Mouse (Mus musculus) ovary, postnatal 36 days (tissue): ENCODE results near the gene Fastkd5.

Experiments used
- DNase-seq: peaks from one replicate; pipeline ENCODE4 v3.0.0; 2022; ENCODE audit warnings: low spot score, mixed read lengths

The Fastkd5 gene

GRCm38 (mm10) chr2:130634006-130634738 lies 4.3 kb upstream of the Fastkd5 start:
- no peak for DNase-seq

- DNase-seq, result no peak
These were observed 3.3 kb upstream of the Fastkd5 start for GRCm38 (mm10) chr2:130632887-130633675.

- no peak for DNase-seq
These were observed 2.6 kb upstream of the Fastkd5 start for GRCm38 (mm10) chr2:130632416-130632815.

DNA sequence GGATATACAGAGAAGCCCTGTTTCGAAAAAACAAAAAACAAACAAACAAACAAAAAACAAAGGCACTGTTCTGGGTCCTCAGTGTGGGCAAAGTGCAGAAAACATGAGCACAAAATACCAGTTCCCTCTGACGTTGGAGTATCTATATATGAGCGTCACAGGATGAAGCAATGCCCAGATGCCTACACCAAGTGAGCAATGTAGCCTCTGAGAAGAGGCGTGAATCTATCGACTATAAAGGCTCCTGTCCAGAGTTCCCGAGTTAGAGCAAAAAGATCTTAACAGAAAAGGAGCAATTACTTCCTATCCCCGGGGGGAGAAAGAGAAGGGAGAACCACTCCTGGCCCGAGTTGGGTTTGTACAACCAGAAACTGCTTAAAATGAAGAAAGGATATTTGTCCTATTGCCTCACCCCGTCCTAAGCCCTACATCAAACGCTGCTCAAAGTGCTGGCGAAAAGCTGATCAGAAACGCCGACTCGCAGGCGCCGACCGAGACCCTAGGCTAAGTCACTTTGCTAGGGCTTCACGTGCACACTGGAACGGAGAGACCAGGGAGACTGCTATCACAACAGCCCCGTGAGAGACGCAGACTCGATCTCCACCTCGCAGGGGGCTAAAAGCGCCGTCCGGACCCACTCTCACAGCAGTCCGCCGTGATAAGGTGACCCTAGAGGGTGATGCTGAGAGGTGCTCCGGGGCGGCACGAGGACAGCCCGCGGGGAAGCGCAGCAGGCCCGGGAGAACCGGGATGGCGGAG lies 568 bp downstream of the Fastkd5 start:
- DNase-seq, result no peak

GRCm38 (mm10) chr2:130628424-130628823 lies 1.4 kb downstream of the Fastkd5 start:
- no peak for DNase-seq

- DNase-seq, result no peak
These were observed 10.9 kb downstream of the Fastkd5 start for GRCm38 (mm10) chr2:130618972-130619371.

DNA sequence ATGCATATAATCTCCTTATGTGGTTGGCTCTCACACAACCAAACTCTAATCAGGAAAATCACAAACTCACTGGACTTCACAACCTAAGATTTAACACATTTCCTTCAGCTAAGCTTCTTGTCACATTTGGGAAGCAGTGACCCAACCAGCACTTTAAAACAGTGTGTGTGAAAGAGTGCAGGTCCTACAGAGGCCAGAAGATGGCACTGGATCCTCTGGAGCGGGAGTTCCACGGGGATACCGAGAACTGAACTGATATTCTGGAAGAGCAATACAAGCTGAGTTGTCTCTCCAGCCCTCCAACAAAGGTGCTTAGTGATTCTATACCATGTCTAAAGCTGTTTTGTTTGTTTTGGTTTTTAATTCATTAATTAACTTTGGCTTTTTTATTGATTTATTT lies 16.7 kb downstream of the Fastkd5 start:
- DNase-seq, result no peak

DNA sequence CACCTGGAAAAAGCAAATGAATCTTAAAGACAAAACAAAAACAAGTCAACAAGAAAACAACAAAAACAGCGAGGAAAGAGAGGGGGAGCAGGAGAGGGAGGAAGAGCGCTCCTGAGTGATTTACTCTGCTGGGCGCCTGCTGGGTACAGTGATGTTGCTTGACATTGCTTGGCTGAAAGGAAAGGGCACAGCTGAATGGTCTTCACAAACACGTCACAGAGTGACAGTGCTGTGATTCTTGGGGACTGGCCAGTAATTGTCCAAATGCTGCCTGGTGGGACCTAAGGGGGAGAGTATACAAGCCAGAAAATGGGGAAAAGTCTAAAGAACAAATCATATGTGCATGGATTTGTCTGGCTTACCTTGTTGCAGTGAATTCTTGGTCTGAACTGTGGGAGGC lies 27.6 kb downstream of the Fastkd5 start:
- no peak for DNase-seq

DNA sequence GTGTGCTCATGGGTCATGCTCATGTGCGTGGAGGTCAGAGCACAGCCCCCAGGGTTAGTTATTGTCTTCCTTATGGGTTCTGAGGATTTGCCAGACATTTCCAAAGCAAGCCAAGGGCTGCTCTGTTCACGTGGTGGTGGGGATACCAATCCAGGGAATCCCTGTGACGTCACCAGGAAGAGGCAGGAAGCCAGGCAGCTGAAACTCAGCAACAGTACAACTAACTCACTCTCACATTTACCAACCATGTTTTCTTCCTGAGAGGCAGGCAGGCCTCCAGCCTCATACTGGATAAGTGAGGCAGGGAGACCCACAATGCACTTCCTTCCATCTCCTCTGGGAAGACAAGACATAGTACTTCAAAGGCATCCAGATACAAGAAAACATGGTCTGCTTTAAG lies 31.4 kb downstream of the Fastkd5 start:
- no peak for DNase-seq

DNA sequence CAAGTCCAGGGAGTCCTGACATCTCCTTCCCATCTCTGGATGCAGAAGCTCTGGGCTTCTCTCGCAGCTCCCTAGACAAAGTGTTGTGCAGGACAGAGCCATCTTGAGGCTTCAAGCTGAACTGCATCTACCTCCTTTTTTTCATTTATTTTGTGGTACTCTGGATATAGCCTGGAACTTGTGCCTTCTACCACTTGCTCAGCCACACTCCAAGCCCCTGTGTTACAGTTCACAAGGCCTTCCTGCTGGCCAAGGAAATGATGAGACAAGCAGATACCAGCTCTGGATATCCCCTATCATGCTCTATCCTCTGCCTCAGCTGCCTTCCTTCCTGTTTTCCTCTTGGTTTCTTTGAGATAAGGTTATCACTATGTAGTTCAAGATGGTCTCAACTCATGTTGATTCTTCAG lies 32.2 kb downstream of the Fastkd5 start:
- no peak for DNase-seq

- no peak for DNase-seq
These were observed 34.2 kb downstream of the Fastkd5 start for GRCm38 (mm10) chr2:130595596-130595995.

- DNase-seq, result no peak
These were observed 38.8 kb downstream of the Fastkd5 start for GRCm38 (mm10) chr2:130591016-130591415.

DNA sequence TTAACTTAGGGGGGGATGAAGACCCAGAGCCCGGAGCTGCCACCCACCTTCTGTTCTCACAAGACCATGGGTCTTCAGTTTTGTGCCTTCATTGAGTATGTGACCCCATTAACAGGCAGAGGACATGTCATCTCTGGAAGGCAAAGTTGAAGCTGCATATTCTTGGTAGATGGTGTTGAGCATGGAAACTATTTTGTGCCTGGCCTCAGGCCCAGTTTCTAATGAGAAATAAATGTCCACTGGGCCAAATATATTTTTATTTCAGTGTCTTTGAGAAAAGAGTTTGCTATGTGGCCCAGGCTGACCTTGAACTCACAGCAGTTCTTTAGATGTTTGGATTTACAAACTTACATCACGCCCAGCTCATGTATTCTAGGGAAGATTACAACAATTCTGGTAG lies 40.1 kb downstream of the Fastkd5 start:
- DNase-seq, result no peak

GRCm38 (mm10) chr2:130589157-130589556 lies 40.7 kb downstream of the Fastkd5 start:
- no peak for DNase-seq

- DNase-seq, result no peak
These were observed 41.5 kb downstream of the Fastkd5 start for GRCm38 (mm10) chr2:130588373-130588772.

GRCm38 (mm10) chr2:130586016-130586415 lies 43.8 kb downstream of the Fastkd5 start:
- no peak for DNase-seq

- no peak for DNase-seq
These were observed 45.8 kb downstream of the Fastkd5 start for GRCm38 (mm10) chr2:130583902-130584560.

DNA sequence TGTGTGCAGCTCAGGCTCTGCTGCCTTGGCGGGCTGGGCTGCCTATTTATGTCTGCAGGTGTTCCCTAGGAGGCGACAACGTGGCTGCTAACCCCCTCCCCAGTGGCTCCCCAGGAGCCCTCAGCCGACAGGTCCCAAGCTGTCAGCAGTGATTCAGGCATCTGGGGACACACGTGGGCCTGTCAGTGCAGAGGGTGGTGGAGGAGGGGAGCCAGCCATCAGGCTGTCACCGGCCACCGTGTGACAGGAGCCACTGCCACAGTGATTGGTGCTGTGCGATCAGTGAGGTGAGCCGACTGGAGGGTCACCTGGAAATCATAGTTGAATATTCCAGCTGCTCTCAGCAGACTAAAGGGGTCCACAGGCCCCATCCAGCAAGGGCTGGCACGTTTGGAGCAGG lies 47.3 kb downstream of the Fastkd5 start, which contains the start of gene Avp:
Gene Avp (minus strand): TSS at position 3 of the 400 bp plus-strand sequence.
- no peak for DNase-seq

- no peak for DNase-seq
These were observed 48.6 kb downstream of the Fastkd5 start for GRCm38 (mm10) chr2:130581201-130581600.

- no peak for DNase-seq
These were observed 50.0 kb downstream of the Fastkd5 start for GRCm38 (mm10) chr2:130579791-130580190.

- peak; percentile 55 for DNase-seq
These were observed 51.7 kb downstream of the Fastkd5 start for GRCm38 (mm10) chr2:130578148-130578547.

GRCm38 (mm10) chr2:130577632-130578031 lies 52.2 kb downstream of the Fastkd5 start:
- DNase-seq, result peak; percentile 45
